Mouse (Mus musculus) MEL (cell line): ENCODE measurements around the gene Ube2l6. TPM values are rescaled to one million over a fixed set of nuclear protein-coding genes. Genes with fewer than 3 reads are reported as not detected.

Experiments
- DNase-seq: peaks from one replicate; pipeline ENCODE4 v3.0.0; 2011; ENCODE audit warnings: low read depth, low spot score
- H3K27ac ChIP-seq: 2 replicates; pipeline ENCODE4 v1.5.1; 2012; ENCODE audit warnings: low read depth, mild to moderate bottlenecking, control low read depth, low read length, moderate library complexity; ENCODE audit not compliant: control insufficient read depth
- H3K27me3 ChIP-seq, 2 experiments: fragments of 150-350 bp in 1 of 2; sonication (generic) in 1 of 2; 2 replicates each; pipeline ENCODE4 v1.6.1; 2012; ENCODE audit warnings: low read length in 2 of 2, mild to moderate bottlenecking in 2 of 2, improper control_type of control experiment in 1 of 2, moderate library complexity in 1 of 2; ENCODE audit not compliant: insufficient read depth in 2 of 2, control insufficient read depth in 1 of 2
- H3K36me3 ChIP-seq, 2 experiments: 2 replicates each; pipeline ENCODE4 v1.6.1; 2012 to 2014; ENCODE audit warnings: low read length in 2 of 2, improper control_type of control experiment in 1 of 2, inconsistent platforms in 1 of 2, mild to moderate bottlenecking in 1 of 2; ENCODE audit not compliant: insufficient read depth in 2 of 2, control insufficient read depth in 1 of 2
- H3K4me1 ChIP-seq, 2 experiments: fragments of 150-350 bp in 1 of 2; sonication (generic) in 1 of 2; 2 replicates each; pipeline ENCODE4 v1.6.1; 2012; ENCODE audit warnings: low read length in 2 of 2, improper control_type of control experiment in 1 of 2, mild to moderate bottlenecking in 1 of 2; ENCODE audit not compliant: insufficient read depth in 2 of 2, control insufficient read depth in 1 of 2
- H3K4me3 ChIP-seq, 2 experiments: fragments of 150-350 bp in 1 of 2; sonication (generic) in 1 of 2; 2 replicates each; pipeline ENCODE4 v1.5.1; 2012; ENCODE audit warnings: low read depth in 2 of 2, low read length in 2 of 2, mild to moderate bottlenecking in 2 of 2, moderate library complexity in 2 of 2, control low read depth in 1 of 2, improper control_type of control experiment in 1 of 2; ENCODE audit not compliant: control insufficient read depth in 1 of 2, insufficient read depth in 1 of 2
- H3K79me2 ChIP-seq: 2 replicates; pipeline ENCODE4 v1.6.1; 2012; ENCODE audit warnings: mild to moderate bottlenecking, low read length, moderate library complexity; ENCODE audit not compliant: control insufficient read depth, poor library complexity, insufficient read depth
- H3K9ac ChIP-seq: 2 replicates; pipeline ENCODE4 v1.6.1; 2012; ENCODE audit warnings: low read depth, mild to moderate bottlenecking, control low read depth, low read length, moderate library complexity; ENCODE audit not compliant: control insufficient read depth, poor library complexity, severe bottlenecking
- H3K9me3 ChIP-seq: fragments of 150-350 bp; sonication (generic); replicated peaks from 2 replicates; pipeline ENCODE4 v1.6.1; 2012; ENCODE audit warnings: mild to moderate bottlenecking, low read length, improper control_type of control experiment, moderate library complexity; ENCODE audit not compliant: insufficient read depth
- BHLHE40 ChIP-seq: IDR thresholded peaks from 2 replicates; pipeline ENCODE4 v1.6.1; 2012; ENCODE audit warnings: low read depth, mild to moderate bottlenecking, inconsistent platforms, low read length, improper control_type of control experiment, borderline replicate concordance
- CHD1 ChIP-seq: IDR thresholded peaks from 2 replicates; pipeline ENCODE4 v1.6.1; 2012; ENCODE audit warnings: low read depth, mild to moderate bottlenecking, inconsistent platforms, low read length, improper control_type of control experiment
- CHD2 ChIP-seq: IDR thresholded peaks from 2 replicates; pipeline ENCODE4 v1.6.1; 2011; ENCODE audit warnings: low read length, improper control_type of control experiment
- E2F4 ChIP-seq: IDR thresholded peaks from 2 replicates; pipeline ENCODE4 v1.6.1; 2011; ENCODE audit warnings: low read depth, low read length, improper control_type of control experiment, borderline replicate concordance
- GABPA ChIP-seq: IDR thresholded peaks from 2 replicates; pipeline ENCODE4 v1.6.1; 2012; ENCODE audit warnings: low read depth, mild to moderate bottlenecking, inconsistent platforms, low read length, improper control_type of control experiment, moderate library complexity
- GATA1 ChIP-seq: IDR thresholded peaks from 2 replicates; pipeline ENCODE4 v1.6.1; 2011; ENCODE audit warnings: low read depth, low read length, improper control_type of control experiment
- HCFC1 ChIP-seq: IDR thresholded peaks from 2 replicates; pipeline ENCODE4 v1.6.1; 2012; ENCODE audit warnings: low read depth, mild to moderate bottlenecking, inconsistent platforms, low read length, improper control_type of control experiment, moderate library complexity
- JUND ChIP-seq: IDR thresholded peaks from 2 replicates; pipeline ENCODE4 v1.6.1; 2011; ENCODE audit warnings: low read depth, mild to moderate bottlenecking, improper control_type of control experiment, low read length
- KAT2A ChIP-seq: conservative IDR thresholded peaks from 2 replicates; pipeline ENCODE4 v1.6.1; 2012; ENCODE audit warnings: low read depth, low read length, improper control_type of control experiment, inconsistent platforms
- MAZ ChIP-seq: IDR thresholded peaks from 2 replicates; pipeline ENCODE4 v1.6.1; 2012; ENCODE audit warnings: low read depth, mild to moderate bottlenecking, inconsistent platforms, low read length, improper control_type of control experiment
- MEF2A ChIP-seq: IDR thresholded peaks from 2 replicates; pipeline ENCODE4 v1.6.1; 2014; ENCODE audit warnings: low read depth, mild to moderate bottlenecking, inconsistent platforms, low read length, improper control_type of control experiment; ENCODE audit not compliant: poor library complexity, insufficient replicate concordance, severe bottlenecking; ENCODE audit errors: extremely low read depth
- MXI1 ChIP-seq: IDR thresholded peaks from 2 replicates; pipeline ENCODE4 v1.6.1; 2011; ENCODE audit warnings: mild to moderate bottlenecking, low read depth, low read length, improper control_type of control experiment
- MYB ChIP-seq: IDR thresholded peaks from 2 replicates; pipeline ENCODE4 v1.6.1; 2011; ENCODE audit warnings: mild to moderate bottlenecking, low read depth, low read length, improper control_type of control experiment
- MYC ChIP-seq: IDR thresholded peaks from 2 replicates; pipeline ENCODE4 v1.6.1; 2011; ENCODE audit warnings: low read depth, mild to moderate bottlenecking, low read length, improper control_type of control experiment, moderate library complexity
- NELFE ChIP-seq: IDR thresholded peaks from 2 replicates; pipeline ENCODE4 v1.6.1; 2011; ENCODE audit warnings: low read depth, low read length, improper control_type of control experiment
- NRF1 ChIP-seq: IDR thresholded peaks from 2 replicates; pipeline ENCODE4 v1.6.1; 2014; ENCODE audit warnings: low read depth, mild to moderate bottlenecking, inconsistent platforms, low read length, improper control_type of control experiment, moderate library complexity; ENCODE audit not compliant: poor library complexity, insufficient read depth, severe bottlenecking
- POLR2AphosphoS2 ChIP-seq: IDR thresholded peaks from 2 replicates; pipeline ENCODE4 v1.6.1; 2011; ENCODE audit warnings: low read length, improper control_type of control experiment
- POLR2AphosphoS5 ChIP-seq: IDR thresholded peaks from 2 replicates; pipeline ENCODE4 v1.6.1; 2012; ENCODE audit warnings: low read depth, borderline replicate concordance, mild to moderate bottlenecking, inconsistent platforms, low read length, moderate library complexity, mixed read lengths
- RAD21 ChIP-seq: IDR thresholded peaks from 2 replicates; pipeline ENCODE4 v1.6.1; 2011; ENCODE audit warnings: mild to moderate bottlenecking, low read depth, low read length, improper control_type of control experiment
- RCOR1 ChIP-seq: IDR thresholded peaks from 2 replicates; pipeline ENCODE4 v1.6.1; 2012; ENCODE audit warnings: low read depth, mild to moderate bottlenecking, inconsistent platforms, low read length, improper control_type of control experiment
- SIN3A ChIP-seq: IDR thresholded peaks from 2 replicates; pipeline ENCODE4 v1.6.1; 2012; ENCODE audit warnings: low read length, improper control_type of control experiment, inconsistent platforms
- TBP ChIP-seq: IDR thresholded peaks from 2 replicates; pipeline ENCODE4 v1.8.0; 2011; ENCODE audit warnings: low read depth, low read length, improper control_type of control experiment
- USF1 ChIP-seq: IDR thresholded peaks from 2 replicates; pipeline ENCODE4 v1.6.1; 2014; ENCODE audit warnings: low read depth, mild to moderate bottlenecking, inconsistent platforms, low read length, improper control_type of control experiment, moderate library complexity
- USF2 ChIP-seq, 2 experiments: IDR thresholded peaks; 2 replicates each; pipeline ENCODE4 v1.6.1; 2011 to 2012; ENCODE audit warnings: improper control_type of control experiment in 2 of 2, low read length in 2 of 2, borderline replicate concordance in 1 of 2, inconsistent platforms in 1 of 2, low read depth in 1 of 2, mild to moderate bottlenecking in 1 of 2; ENCODE audit not compliant: insufficient read depth in 1 of 2
- ZC3H11A ChIP-seq: IDR thresholded peaks from 2 replicates; pipeline ENCODE4 v1.6.1; 2012; ENCODE audit warnings: low read depth, mild to moderate bottlenecking, inconsistent platforms, low read length, improper control_type of control experiment
- ZKSCAN1 ChIP-seq: IDR thresholded peaks from 2 replicates; pipeline ENCODE4 v1.6.1; 2012; ENCODE audit warnings: low read depth, mild to moderate bottlenecking, inconsistent platforms, low read length, improper control_type of control experiment, moderate library complexity
- ZMIZ1 ChIP-seq: IDR thresholded peaks from 2 replicates; pipeline ENCODE4 v1.6.1; 2012; ENCODE audit warnings: low read depth, mild to moderate bottlenecking, inconsistent platforms, low read length, improper control_type of control experiment, moderate library complexity
- ZNF384 ChIP-seq: IDR thresholded peaks from 2 replicates; pipeline ENCODE4 v1.6.1; 2012; ENCODE audit warnings: low read depth, mild to moderate bottlenecking, inconsistent platforms, low read length, improper control_type of control experiment
- polyA plus RNA-seq, 2 experiments: library from polyadenylated mRNA; stranded (reverse) in 1 of 2; unstranded in 1 of 2; fragments of >175 nt in 1 of 2; fragments of >200 nt in 1 of 2; gene quantifications; 2 replicates each; pipeline versions ENCODE4 v1.2.1 to v1.2.4; 2012; ENCODE audit warnings: low replicate concordance in 2 of 2, low read depth in 1 of 2; ENCODE audit not compliant: insufficient read length in 2 of 2, insufficient read depth in 1 of 2, missing spikeins in 1 of 2
- total RNA-seq: library from RNA; depleted of rRNA; stranded (reverse); fragments of 300-350 nt; gene quantifications from 2 replicates; pipeline ENCODE4 v1.2.3, GENCODE M21; 2012

The Ube2l6 gene
- total and polyA plus RNA-seq, 3 experiments = 17.5 to 37.0 TPM; not detected in 1

GRCm38 (mm10) chr2:84840748-84841563 is 42.3 kb downstream of the Ube2l6 start:
- Histone ChIP-seq H3K9ac (peak overlapping the region; percentile 88), H3K9me3 (no peaks in the 10 kb centered on the region), H3K27me3 (no peaks in the 10 kb centered on the region), H3K4me1 (peaks cover 26 to 32% of the 10 kb centered on the region in 2 experiments), H3K27ac (peak overlapping the region; percentile 91), H3K79me2 (peaks cover 56% of the 10 kb centered on the region), H3K36me3 (peaks cover 6 to 40% of the 10 kb centered on the region in 2 experiments), H3K4me3 (peak overlapping the region; percentile 78 to 96)
- peak; percentile 57; the same call in 1 of the 2 replicates for TF ChIP-seq CHD1
- TF ChIP-seq MYC = 0 out of 2 replicates have a peak, but pooled peaks have one; percentile 11
- no peak for TF ChIP-seq MAZ
- DNase-seq = peak; percentile 68

DNA sequence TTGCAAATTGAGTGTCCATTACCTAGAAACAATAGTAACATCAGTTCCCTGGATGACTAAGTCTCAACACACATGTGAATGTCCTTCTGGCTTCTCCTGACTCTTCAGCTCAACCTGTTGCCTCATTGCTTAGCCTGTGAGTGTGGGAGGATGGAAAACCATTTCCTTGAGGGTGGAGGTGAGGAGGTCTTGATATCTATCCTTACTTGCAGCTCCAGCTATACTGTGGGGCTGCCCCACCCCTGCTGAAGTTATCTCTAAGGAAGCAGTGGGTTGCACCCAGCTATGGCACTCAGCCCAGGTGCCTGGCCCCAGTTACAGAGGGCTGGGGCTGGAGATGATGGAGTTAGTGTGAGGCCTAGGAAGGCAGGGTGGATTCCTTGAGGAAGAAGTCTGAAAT is 43.3 kb downstream of the Ube2l6 start:
- Histone ChIP-seq H3K9ac (peak overlapping the region; percentile 88), H3K27me3 (no peaks in the 10 kb centered on the region), H3K4me1 (peaks cover 26 to 32% of the 10 kb centered on the region in 2 experiments), H3K36me3 (peaks cover 6 to 43% of the 10 kb centered on the region in 2 experiments), H3K9me3 (no peaks in the 10 kb centered on the region), H3K79me2 (peaks cover 58% of the 10 kb centered on the region), H3K4me3 (peak overlapping the region; percentile 78 to 96), H3K27ac (peak overlapping the region; percentile 91)
- DNase-seq = peak; percentile 95
- TF ChIP-seq GABPA (no peak), ZC3H11A (no peak), NELFE (peak; percentile 76), POLR2AphosphoS2 (peak; percentile 83), CHD2 (0 out of 2 replicates have a peak, but pooled peaks have one; percentile 30), USF1 (no peak), HCFC1 (0 out of 2 replicates have a peak, but pooled peaks have one; percentile 11), ZNF384 (no peak), BHLHE40 (peak; percentile 60; the same call in 1 of the 2 replicates), MXI1 (no peak; the same call in none of the 2 replicates), JUND (peak; percentile 12; the same call in 1 of the 2 replicates), TBP (peak; percentile 82), RAD21 (no peak), MEF2A (peak; percentile 15; the same call in 1 of the 2 replicates), E2F4 (0 out of 2 replicates have a peak, but pooled peaks have one; percentile 4), MYC (peak; percentile 72), ZKSCAN1 (no peak), GATA1 (peak; percentile 92), SIN3A (peak; percentile 95), ZMIZ1 (peak; percentile 89), RCOR1 (peak; percentile 86), USF2 (IDR thresholded peaks at IDR 0.05; ENCODE audit: borderline replicate concordance in 1 of 2, insufficient read depth in 1 of 2, low read depth in 1 of 2, low read length in 2 of 2) (no peak), POLR2AphosphoS5 (no peak), KAT2A (0 out of 2 replicates have a peak, but pooled peaks have one; percentile 45), NRF1 (no peak), CHD1 (no peak; the same call in 1 of the 2 replicates), MYB (peak; percentile 57; the same call in 1 of the 2 replicates)
